Mouse (Mus musculus) liver, embryonic 14.5 days (tissue): ENCODE measurements at regions not wholly inside any gene's neighbourhood (a gene's known extent, or its start where the extent isn't known, plus 50 kb on each side); places are given as distances from the start of the nearest gene placed in this dataset.

Source experiments
- CTCF ChIP-seq: IDR thresholded peaks from 2 replicates; pipeline ENCODE4 v1.5.1; 2016; ENCODE audit warnings: antibody characterized with exemption, low read depth, control low read depth
- EP300 ChIP-seq: IDR thresholded peaks from 2 replicates; pipeline ENCODE4 v1.6.1; 2016; ENCODE audit warnings: antibody characterized with exemption, low read depth

DNA sequence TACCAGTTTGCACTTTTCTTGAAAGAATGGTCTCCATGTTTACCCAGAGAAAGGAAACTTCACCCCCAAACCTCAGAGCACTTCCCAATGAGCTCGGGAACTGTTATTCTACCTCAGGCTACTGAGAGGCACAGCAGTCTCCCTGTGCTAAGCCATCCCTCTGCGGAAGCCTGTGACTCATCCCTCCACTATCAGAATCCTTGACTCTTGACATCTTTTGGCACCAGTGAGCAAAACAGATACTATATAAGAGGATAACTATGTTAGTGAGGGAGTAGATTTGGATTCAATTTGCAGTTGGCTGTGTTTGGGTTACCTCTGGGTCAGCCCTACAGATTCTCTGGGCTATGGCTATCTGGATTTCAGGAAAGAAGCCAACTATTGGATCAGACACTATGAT is 130.1 kb downstream of the Ttc8 start:
- TF ChIP-seq CTCF (no peak), EP300 (no peak)
